Mouse (Mus musculus) hindbrain, postnatal 0 days (tissue): ENCODE data around the gene Galnt3. TPM values are rescaled to one million over a fixed set of nuclear protein-coding genes. Genes with fewer than 3 reads are reported as not detected.

Experiments used
- ATAC-seq: fragments of 200-750 bp; cut with Nextera tagmentation; 2 replicates; pipeline ENCODE4 v1.8.0; 2017; ENCODE audit warnings: mild to moderate bottlenecking, moderate TSS enrichment, moderate library complexity
- DNase-seq: peaks from one replicate; pipeline ENCODE4 v3.0.0-alpha.2; 2015; ENCODE audit warnings: low spot score
- H3K27ac ChIP-seq: fragments of 300-500 bp; sonication (generic); 2 replicates; pipeline ENCODE4 v1.5.1; 2014; ENCODE audit warnings: mild to moderate bottlenecking
- H3K27me3 ChIP-seq: fragments of 300-500 bp; sonication (generic); 2 replicates; pipeline ENCODE4 v1.6.1; 2014; ENCODE audit warnings: low read length, mixed read lengths; ENCODE audit not compliant: insufficient read depth
- H3K36me3 ChIP-seq: fragments of 300-500 bp; sonication (generic); 2 replicates; pipeline ENCODE4 v1.6.1; 2014; ENCODE audit warnings: low read length, mixed read lengths; ENCODE audit not compliant: insufficient read depth
- H3K4me1 ChIP-seq: fragments of 300-500 bp; sonication (generic); 2 replicates; pipeline ENCODE4 v1.6.1; 2014; ENCODE audit warnings: antibody characterized with exemption, low read length, mixed read lengths; ENCODE audit not compliant: insufficient read depth
- H3K4me2 ChIP-seq: fragments of 300-500 bp; sonication (generic); 2 replicates; pipeline ENCODE4 v1.6.1; 2014; ENCODE audit warnings: low read depth, mild to moderate bottlenecking, low read length, moderate library complexity, mixed read lengths
- H3K4me3 ChIP-seq: fragments of 300-500 bp; sonication (generic); 2 replicates; pipeline ENCODE4 v1.5.1; 2014; ENCODE audit warnings: low read length
- H3K9ac ChIP-seq: fragments of 300-500 bp; sonication (generic); replicated peaks from 2 replicates; pipeline ENCODE4 v1.6.1; 2014; ENCODE audit warnings: mild to moderate bottlenecking, low read length, moderate library complexity, mixed read lengths
- H3K9me3 ChIP-seq: fragments of 300-500 bp; sonication (generic); 2 replicates; pipeline ENCODE4 v1.6.1; 2016; ENCODE audit warnings: low read length, mixed read lengths
- CTCF ChIP-seq: IDR thresholded peaks from 2 replicates; pipeline ENCODE4 v1.5.1; 2016; ENCODE audit warnings: antibody characterized with exemption, control low read depth, low read depth
- WGBS: fragments of 180-500 bp; shearing (Covaris S2); extraction: QIAGEN DNeasy Blood & Tissue Kit; methylation state at CpG from one replicate; pipeline ENCODE4 v1.1.7; 2014; 5-methylcytosine and 5-hydroxymethylcytosine counted together
- polyA plus RNA-seq: library from polyadenylated mRNA; unstranded; fragments of >200 nt; fragmentation: Nextera tagmentation; extraction: Ambion mirVana; gene quantifications from 2 replicates; pipeline ENCODE4 v1.2.1, GENCODE M21; 2015
- total RNA-seq: library from RNA; depleted of rRNA; stranded (reverse); fragments of >200 nt; gene quantifications from 2 replicates; pipeline ENCODE4 v1.2.3, GENCODE M21; 2014

The Galnt3 gene
- total and polyA plus RNA-seq, 2 experiments from 2014 or later, result 0.65 to 4.9 TPM

DNA sequence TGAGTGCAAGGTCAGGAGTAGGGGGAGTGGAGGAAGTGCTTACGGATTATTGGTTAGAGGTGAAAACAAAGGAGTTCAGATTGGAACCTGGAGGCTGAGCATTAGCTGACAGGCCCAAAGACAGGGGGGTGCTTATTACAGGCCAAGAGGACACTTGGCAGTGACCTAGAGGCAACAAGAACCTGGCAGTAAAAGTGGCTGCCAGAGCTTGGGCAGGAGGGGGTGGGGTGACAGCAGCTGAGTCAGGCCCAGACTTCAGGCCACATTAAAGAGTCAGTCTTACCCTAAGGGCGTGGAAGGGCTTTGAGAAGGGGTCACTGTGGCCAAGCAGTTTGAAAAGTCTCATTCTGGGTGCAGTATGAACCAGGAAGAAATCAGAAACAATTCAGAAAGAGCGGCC lies 7.1 kb downstream of the Galnt3 start:
- ATAC-seq, result no peak
- no peaks in the 10 kb centered on the region for H3K36me3 ChIP-seq
- H3K9me3 ChIP-seq, result no peaks in the 10 kb centered on the region
- H3K27ac ChIP-seq, result no peak overlapping the region
- no peaks in the 10 kb centered on the region for H3K4me1 ChIP-seq
- no peaks in the 10 kb centered on the region for H3K27me3 ChIP-seq
- no peak overlapping the region for H3K9ac ChIP-seq
- no peak for TF ChIP-seq CTCF
- peak; percentile 21 for DNase-seq
- 61% methylated on average over 3 of the region's 3 CpGs for WGBS
- H3K4me2 ChIP-seq, result no peak overlapping the region
- H3K4me3 ChIP-seq, result no peak overlapping the region

DNA sequence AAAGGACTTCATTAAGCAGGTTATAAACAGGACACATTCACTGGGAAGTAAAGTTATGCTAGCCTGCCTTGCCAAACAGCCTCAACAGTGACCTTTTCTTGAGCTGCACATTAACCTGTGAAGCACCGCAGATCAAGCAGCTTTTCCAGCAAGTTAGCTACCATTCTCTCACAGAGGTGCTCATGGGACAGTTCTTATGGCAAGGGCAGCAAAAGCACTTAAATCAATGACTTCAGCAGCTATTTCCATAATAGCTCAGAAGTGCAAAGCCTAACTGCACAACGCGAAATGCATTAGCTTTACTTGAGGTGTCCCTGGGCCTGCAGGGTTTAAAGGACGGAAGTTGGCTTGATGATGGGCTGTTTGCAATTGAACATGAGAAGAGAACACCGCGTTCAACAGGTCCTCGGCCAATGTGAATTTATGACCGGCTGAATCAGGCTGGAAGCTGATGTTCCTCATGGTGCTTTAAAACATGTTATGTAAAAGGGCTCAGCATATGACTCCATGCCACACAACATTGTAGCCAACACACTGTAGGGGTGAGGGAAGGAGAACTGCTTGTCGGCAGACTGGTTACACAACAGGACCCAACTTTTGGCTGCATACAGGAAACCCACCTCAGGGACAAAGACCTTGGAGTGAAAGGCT lies 16.8 kb downstream of the Galnt3 start:
- ATAC-seq, result no peak
- TF ChIP-seq CTCF, result no peak
- Histone ChIP-seq H3K4me1 (no peaks in the 10 kb centered on the region), H3K36me3 (no peaks in the 10 kb centered on the region), H3K27me3 (no peaks in the 10 kb centered on the region), H3K4me3 (no peak overlapping the region), H3K27ac (no peak overlapping the region), H3K4me2 (no peak overlapping the region), H3K9me3 (no peaks in the 10 kb centered on the region), H3K9ac (no peak overlapping the region)
- no peak for DNase-seq
- WGBS, result 95% methylated on average over 9 of the region's 9 CpGs

DNA sequence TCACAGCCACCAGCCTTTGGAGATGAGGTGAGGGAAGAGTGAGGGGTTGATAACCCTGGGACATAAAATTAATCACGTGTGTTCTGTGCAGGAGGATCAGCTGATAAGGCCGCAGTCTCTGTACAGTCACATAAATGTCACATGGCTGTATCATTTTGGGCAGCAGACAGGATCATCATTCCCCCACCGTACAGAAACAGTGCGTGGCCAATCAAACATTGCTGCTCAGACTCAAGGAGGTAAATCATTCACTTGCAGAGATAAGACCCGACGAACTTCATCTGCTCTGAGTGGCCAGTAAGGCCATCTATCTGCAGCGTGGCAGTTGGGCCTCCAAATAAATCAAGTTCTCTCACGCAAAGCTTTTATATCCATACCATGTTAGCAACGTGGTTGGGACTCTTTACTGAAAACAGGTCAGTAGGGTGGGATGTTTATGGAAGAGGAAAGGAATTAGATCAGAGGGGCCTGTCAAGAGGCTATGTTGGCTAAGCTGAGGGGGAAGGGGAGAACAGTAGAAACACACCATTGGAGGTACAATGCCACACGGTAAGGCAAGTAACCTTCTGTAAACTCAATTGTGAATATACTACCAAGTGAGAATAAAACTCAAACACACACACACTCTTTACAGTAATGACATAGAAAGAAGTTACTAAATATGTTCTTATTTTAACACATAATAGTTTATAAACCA lies 20.9 kb downstream of the Galnt3 start:
- WGBS, result 80% methylated on average over 10 of the region's 10 CpGs
- no peak for TF ChIP-seq CTCF
- no peak overlapping the region for H3K27ac ChIP-seq

DNA sequence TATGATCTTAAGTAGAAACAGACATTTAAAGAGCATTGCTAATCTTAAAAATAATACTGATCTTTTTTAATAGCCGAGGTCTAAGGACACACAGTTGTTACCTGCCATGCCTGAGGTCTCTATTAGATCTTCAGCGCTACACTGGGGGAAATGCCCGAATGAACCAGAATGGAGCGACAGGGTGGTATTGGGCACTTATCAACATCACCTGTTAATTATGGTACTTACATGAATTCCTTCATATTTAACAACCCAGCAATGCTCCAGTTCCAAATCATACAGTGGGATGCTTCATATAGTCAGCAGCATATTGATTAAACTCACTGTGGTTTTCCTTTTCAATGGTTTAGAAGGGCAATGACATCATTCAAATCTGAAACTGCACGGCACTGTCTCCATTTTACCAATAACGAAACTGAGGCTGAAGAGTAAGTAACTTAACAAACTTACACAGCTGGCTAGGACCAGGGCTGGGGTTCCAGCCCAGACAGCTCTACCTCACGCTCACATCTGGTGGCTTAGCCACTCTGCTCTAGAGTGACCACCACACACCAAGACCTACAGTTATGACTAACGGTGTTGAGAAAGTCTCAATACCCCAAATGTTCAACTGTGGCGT lies 23.0 kb downstream of the Galnt3 start:
- H3K27ac ChIP-seq, result no peak overlapping the region
- no peak for TF ChIP-seq CTCF
- ATAC-seq (no peak), DNase-seq (no peak)
- WGBS, result 95% methylated on average over 9 of the region's 9 CpGs
- H3K4me2 ChIP-seq, result no peak overlapping the region
- no peak overlapping the region for H3K9ac ChIP-seq
- no peaks in the 10 kb centered on the region for H3K27me3 ChIP-seq
- H3K4me1 ChIP-seq, result no peaks in the 10 kb centered on the region
- H3K36me3 ChIP-seq, result no peaks in the 10 kb centered on the region
- no peaks in the 10 kb centered on the region for H3K9me3 ChIP-seq
- no peak overlapping the region for H3K4me3 ChIP-seq

More for the DNA sequence above, 20.9 kb downstream of the Galnt3 start:
- H3K9ac ChIP-seq, result no peak overlapping the region
- H3K36me3 ChIP-seq, result no peaks in the 10 kb centered on the region
- no peak overlapping the region for H3K4me2 ChIP-seq
- no peaks in the 10 kb centered on the region for H3K27me3 ChIP-seq
- H3K9me3 ChIP-seq, result no peaks in the 10 kb centered on the region
- no peak overlapping the region for H3K4me3 ChIP-seq
- H3K4me1 ChIP-seq, result no peaks in the 10 kb centered on the region
- DNase-seq (no peak), ATAC-seq (no peak)

DNA sequence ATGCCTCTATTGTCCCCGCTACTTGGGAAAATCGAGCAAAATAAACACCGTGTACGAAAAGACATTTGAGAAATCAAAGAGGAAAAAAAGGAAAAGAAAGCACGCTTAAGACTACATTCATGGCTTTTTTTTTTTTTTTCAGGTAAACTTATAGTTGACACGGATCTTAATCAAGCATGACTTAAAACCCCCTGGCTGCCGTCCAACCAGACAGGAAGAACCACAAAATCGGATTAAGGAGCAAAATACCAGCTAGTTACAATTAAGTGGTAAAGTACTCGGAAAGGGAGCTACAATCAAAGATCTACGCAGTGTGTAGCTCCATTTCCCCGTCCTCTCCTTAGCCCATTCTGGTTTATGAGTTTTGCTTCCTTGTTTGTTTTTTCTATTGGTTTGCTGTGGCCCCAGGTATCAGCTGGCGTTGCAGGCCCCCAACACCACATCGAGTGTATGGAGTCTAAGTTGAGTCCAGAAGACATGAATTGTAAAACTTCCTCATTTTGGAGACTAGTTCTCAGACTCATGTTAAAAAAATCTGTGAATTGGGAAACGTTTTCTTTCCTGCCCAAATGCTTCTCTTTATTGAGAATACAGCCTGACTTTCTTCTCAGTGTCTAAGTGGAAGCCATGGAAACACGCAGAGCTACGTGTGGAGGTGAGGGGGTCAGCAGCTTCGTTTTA lies 24.0 kb downstream of the Galnt3 start:
- H3K27me3 ChIP-seq, result no peaks in the 10 kb centered on the region
- H3K4me1 ChIP-seq, result no peaks in the 10 kb centered on the region
- no peak for TF ChIP-seq CTCF
- no peaks in the 10 kb centered on the region for H3K9me3 ChIP-seq
- WGBS, result 42% methylated on average over 17 of the region's 17 CpGs
- 0 out of 2 replicates have a peak overlapping the region, but pooled peaks have one; percentile 5 for H3K4me2 ChIP-seq
- H3K4me3 ChIP-seq, result no peak overlapping the region
- no peaks in the 10 kb centered on the region for H3K36me3 ChIP-seq
- H3K27ac ChIP-seq, result no peak overlapping the region
- H3K9ac ChIP-seq, result no peak overlapping the region
- ATAC-seq (no peak), DNase-seq (no peak)

DNA sequence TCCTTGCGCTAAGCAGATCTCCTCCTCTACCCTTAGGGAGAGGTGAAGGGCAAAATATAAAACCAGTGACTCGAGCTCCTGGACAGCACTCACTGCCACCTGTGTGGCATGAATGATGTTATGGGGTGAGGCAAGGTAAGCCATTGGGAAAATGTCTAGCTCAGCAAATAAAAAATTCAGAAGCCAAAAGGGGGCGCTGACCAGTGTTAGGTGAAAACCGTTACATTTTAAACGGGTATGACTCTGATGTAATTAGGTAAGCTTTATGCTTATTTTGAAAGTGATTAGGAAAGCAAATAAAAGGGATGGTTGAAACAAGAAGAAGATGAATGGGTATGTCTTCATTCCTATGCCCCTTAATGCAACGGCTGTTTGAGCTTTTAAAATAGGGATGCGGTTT lies 24.6 kb downstream of the Galnt3 start:
- no peak overlapping the region for H3K9ac ChIP-seq
- WGBS, result 58% methylated on average over 7 of the region's 7 CpGs
- no peaks in the 10 kb centered on the region for H3K9me3 ChIP-seq
- H3K27me3 ChIP-seq, result no peaks in the 10 kb centered on the region
- no peaks in the 10 kb centered on the region for H3K4me1 ChIP-seq
- no peak overlapping the region for H3K27ac ChIP-seq
- ATAC-seq (no peak), DNase-seq (no peak)
- H3K4me3 ChIP-seq, result no peak overlapping the region
- no peak for TF ChIP-seq CTCF
- H3K4me2 ChIP-seq, result 0 out of 2 replicates have a peak overlapping the region, but pooled peaks have one; percentile 5
- no peaks in the 10 kb centered on the region for H3K36me3 ChIP-seq
